Mouse (Mus musculus): ENCODE measurements around the gene Abcb8. TPM values are rescaled to one million over a fixed set of nuclear protein-coding genes. Genes with fewer than 3 reads are reported as not detected.
A peak's percentile ranks its signal among the peaks of the same experiment; 100 is the strongest.

Gene Abcb8
- polyA plus RNA-seq, 1 experiment from 2014 or later, result 54.5 TPM

- Histone ChIP-seq H3K9me3 (no peaks in the 10 kb centered on the region), H3K36me3 (peaks cover 47% of the 10 kb centered on the region), H3K27me3 (ENCODE audit: insufficient read depth, poor library complexity, severe bottlenecking) (peaks cover 14% of the 10 kb centered on the region; the same call in 1 of the 2 replicates), H3K27ac (peak within 1 kb of the TSS; percentile 98), H3K4me1 (replicated peaks) (peaks cover 52% of the 10 kb centered on the region), H3K4me3 (peak within 1 kb of the TSS; percentile 96)
- peak; percentile 92 for DNase-seq (ENCODE audit: low spot score)
- WGBS, result under 1% methylated on average over 60 of the region's 60 CpGs
Observed at GRCm38 (mm10) chr5:24444746-24445427, 51.4 kb downstream of the Abcb8 start, which contains the start of gene Fastk. Gene Fastk, minus strand, starts transcription at chr5:24445287.

- Histone ChIP-seq H3K4me3 (peak overlapping the region; percentile 96), H3K27ac (peak overlapping the region; percentile 98), H3K27me3 (ENCODE audit: insufficient read depth, poor library complexity, severe bottlenecking) (peaks cover 20% of the 10 kb centered on the region; the same call in 1 of the 2 replicates), H3K36me3 (peaks cover 40% of the 10 kb centered on the region), H3K9me3 (no peaks in the 10 kb centered on the region), H3K4me1 (replicated peaks) (peaks cover 52% of the 10 kb centered on the region)
- WGBS, result 58% methylated on average over 20 of the region's 20 CpGs
- no peak for DNase-seq (ENCODE audit: low spot score)
Observed at GRCm38 (mm10) chr5:24445428-24446080, 52.1 kb downstream of the Abcb8 start.

- Histone ChIP-seq H3K4me3 (peak overlapping the region; percentile 70), H3K9me3 (no peaks in the 10 kb centered on the region), H3K27ac (no peak overlapping the region), H3K36me3 (peaks cover 30% of the 10 kb centered on the region), H3K4me1 (replicated peaks) (peaks cover 62% of the 10 kb centered on the region), H3K27me3 (ENCODE audit: insufficient read depth, poor library complexity, severe bottlenecking) (peaks cover 24% of the 10 kb centered on the region; the same call in 1 of the 2 replicates)
- DNase-seq (ENCODE audit: low spot score), result no peak
- 93% methylated on average over 7 of the region's 7 CpGs for WGBS
Observed at GRCm38 (mm10) chr5:24446630-24447029, 53.2 kb downstream of the Abcb8 start.

- peaks cover 24% of the 10 kb centered on the region; the same call in 1 of the 2 replicates for H3K27me3 ChIP-seq (ENCODE audit: insufficient read depth, poor library complexity, severe bottlenecking)
- H3K36me3 ChIP-seq, result peaks cover 18% of the 10 kb centered on the region
- peak; percentile 82 for DNase-seq (ENCODE audit: low spot score)
- H3K27ac ChIP-seq, result peak within 1 kb of the TSS; percentile 87
- H3K4me1 ChIP-seq (replicated peaks), result peaks cover 63% of the 10 kb centered on the region
- WGBS, result 2% methylated on average over 34 of the region's 34 CpGs
- peak within 1 kb of the TSS; percentile 70 for H3K4me3 ChIP-seq
- no peaks in the 10 kb centered on the region for H3K9me3 ChIP-seq
Observed at GRCm38 (mm10) chr5:24447624-24448298, 54.3 kb downstream of the Abcb8 start, which contains the start of gene Tmub1. Gene Tmub1, minus strand, starts transcription at chr5:24447854.

- 2% methylated on average over 66 of the region's 66 CpGs for WGBS
- H3K4me3 ChIP-seq, result peak overlapping the region; percentile 95
- no peaks in the 10 kb centered on the region for H3K9me3 ChIP-seq
- H3K4me1 ChIP-seq (replicated peaks), result peaks cover 66% of the 10 kb centered on the region
- H3K27me3 ChIP-seq (ENCODE audit: insufficient read depth, poor library complexity, severe bottlenecking), result peaks cover 24% of the 10 kb centered on the region; the same call in 1 of the 2 replicates
- H3K27ac ChIP-seq, result peak overlapping the region; percentile 97
- DNase-seq (ENCODE audit: low spot score), result peak; percentile 89
- peaks cover 16% of the 10 kb centered on the region for H3K36me3 ChIP-seq
Observed at GRCm38 (mm10) chr5:24451264-24452029, 58.0 kb downstream of the Abcb8 start.

GRCm38 (mm10) chr5:24452030-24452690 is 58.7 kb downstream of the Abcb8 start, which contains the start of gene Agap3:
Gene Agap3, plus strand, starts transcription at chr5:24452177.
- H3K36me3 ChIP-seq, result peaks cover 21% of the 10 kb centered on the region
- WGBS, result under 1% methylated on average over 85 of the region's 85 CpGs
- peak within 1 kb of the TSS; percentile 95 for H3K4me3 ChIP-seq
- DNase-seq (ENCODE audit: low spot score), result peak; percentile 52
- peak within 1 kb of the TSS; percentile 97 for H3K27ac ChIP-seq
- no peaks in the 10 kb centered on the region for H3K9me3 ChIP-seq
- peaks cover 24% of the 10 kb centered on the region; the same call in 1 of the 2 replicates for H3K27me3 ChIP-seq (ENCODE audit: insufficient read depth, poor library complexity, severe bottlenecking)
- peaks cover 61% of the 10 kb centered on the region for H3K4me1 ChIP-seq (replicated peaks)

GRCm38 (mm10) chr5:24452691-24453233 is 59.3 kb downstream of the Abcb8 start:
- Histone ChIP-seq H3K9me3 (no peaks in the 10 kb centered on the region), H3K4me3 (peak overlapping the region; percentile 95), H3K27me3 (ENCODE audit: insufficient read depth, poor library complexity, severe bottlenecking) (peaks cover 24% of the 10 kb centered on the region; the same call in 1 of the 2 replicates), H3K27ac (peak overlapping the region; percentile 97), H3K36me3 (peaks cover 27% of the 10 kb centered on the region), H3K4me1 (replicated peaks) (peaks cover 55% of the 10 kb centered on the region)
- WGBS, result under 1% methylated on average over 29 of the region's 29 CpGs
- peak; percentile 40 for DNase-seq (ENCODE audit: low spot score)

- Histone ChIP-seq H3K4me3 (peak overlapping the region; percentile 95), H3K27ac (peak overlapping the region; percentile 97), H3K27me3 (ENCODE audit: insufficient read depth, poor library complexity, severe bottlenecking) (peaks cover 24% of the 10 kb centered on the region; the same call in 1 of the 2 replicates), H3K36me3 (peaks cover 33% of the 10 kb centered on the region), H3K9me3 (no peaks in the 10 kb centered on the region), H3K4me1 (replicated peaks) (peaks cover 50% of the 10 kb centered on the region)
- peak; percentile 65 for DNase-seq (ENCODE audit: low spot score)
- whole genome bisulfite sequencing, result 8% methylated on average over 5 of the region's 5 CpGs
Observed at GRCm38 (mm10) chr5:24453283-24453984, 60.0 kb downstream of the Abcb8 start.

GRCm38 (mm10) chr5:24453985-24454303 is 60.5 kb downstream of the Abcb8 start:
- H3K27ac ChIP-seq, result peak overlapping the region; percentile 97
- 24% methylated on average over 2 of the region's 2 CpGs for WGBS
- H3K4me3 ChIP-seq, result peak overlapping the region; percentile 95

GRCm38 (mm10) chr5:24455076-24455475 is 61.6 kb downstream of the Abcb8 start:
- peaks cover 50% of the 10 kb centered on the region for H3K4me1 ChIP-seq (replicated peaks)

More at GRCm38 (mm10) chr5:24453985-24454303, 60.5 kb downstream of the Abcb8 start:
- DNase-seq (ENCODE audit: low spot score), result no peak
- Histone ChIP-seq H3K36me3 (peaks cover 38% of the 10 kb centered on the region), H3K9me3 (no peaks in the 10 kb centered on the region), H3K4me1 (replicated peaks) (peaks cover 50% of the 10 kb centered on the region), H3K27me3 (ENCODE audit: insufficient read depth, poor library complexity, severe bottlenecking) (peaks cover 19% of the 10 kb centered on the region; the same call in 1 of the 2 replicates)

GRCm38 (mm10) chr5:24455613-24456012 is 62.1 kb downstream of the Abcb8 start:
- Histone ChIP-seq H3K27me3 (ENCODE audit: insufficient read depth, poor library complexity, severe bottlenecking) (peaks cover 3% of the 10 kb centered on the region; the same call in 1 of the 2 replicates), H3K9me3 (no peaks in the 10 kb centered on the region), H3K36me3 (peaks cover 50% of the 10 kb centered on the region), H3K27ac (peak overlapping the region; percentile 97), H3K4me1 (replicated peaks) (peaks cover 50% of the 10 kb centered on the region), H3K4me3 (peak overlapping the region; percentile 95)
- 59% methylated on average over 7 of the region's 7 CpGs for WGBS
- no peak for DNase-seq (ENCODE audit: low spot score)

More at GRCm38 (mm10) chr5:24455076-24455475, 61.6 kb downstream of the Abcb8 start:
- WGBS, result 54% methylated on average over 3 of the region's 3 CpGs
- Histone ChIP-seq H3K4me3 (peak overlapping the region; percentile 95), H3K9me3 (no peaks in the 10 kb centered on the region), H3K36me3 (peaks cover 45% of the 10 kb centered on the region), H3K27ac (peak overlapping the region; percentile 97), H3K27me3 (ENCODE audit: insufficient read depth, poor library complexity, severe bottlenecking) (peaks cover 9% of the 10 kb centered on the region; the same call in 1 of the 2 replicates)
- DNase-seq (ENCODE audit: low spot score), result no peak
